Mouse (Mus musculus) midbrain, embryonic 14.5 days (tissue): ENCODE data around the gene Nrtn. TPM values are rescaled to one million over a fixed set of nuclear protein-coding genes. Genes with fewer than 3 reads are reported as not detected.

ENCODE experiments used
- polyA plus RNA-seq: library from polyadenylated mRNA; unstranded; fragments of >200 nt; fragmentation: Nextera tagmentation; extraction: Ambion mirVana; gene quantifications from 2 replicates; pipeline ENCODE4 v1.2.1, GENCODE M21; 2014

Nrtn gene
- polyA plus RNA-seq, 1 experiment from 2014 or later: 4.4 TPM

Other genes starting within 250 kb of the Nrtn start
- gene Znrf4, start 245.1 kb downstream of the Nrtn start, polyA plus RNA-seq: not detected in 2 replicates
- gene Gm20219, start 203.1 kb downstream of the Nrtn start, polyA plus RNA-seq: 0.95 and 1.2 TPM in 2 replicates
- gene Safb2, start 172.9 kb downstream of the Nrtn start, polyA plus RNA-seq: 43.0 and 51.4 TPM in 2 replicates
- gene Safb, start 172.7 kb downstream of the Nrtn start, polyA plus RNA-seq: 79.2 and 89.6 TPM in 2 replicates
- 192 and 195 TPM in 2 replicates for gene 2410015M20Rik, start 147.8 kb downstream of the Nrtn start, polyA plus RNA-seq
- gene Rpl36, start 144.1 kb downstream of the Nrtn start, polyA plus RNA-seq: 1,168 and 1,300 TPM in 2 replicates
- gene Lonp1, start 130.6 kb downstream of the Nrtn start, polyA plus RNA-seq: 44.5 and 46.1 TPM in 2 replicates
- 1.6 TPM in 2 replicates for gene Catsperd, start 129.4 kb downstream of the Nrtn start, polyA plus RNA-seq
- 104 and 105 TPM in 2 replicates for gene Ranbp3, start 84.2 kb downstream of the Nrtn start, polyA plus RNA-seq
- gene Ndufa11, start 39.8 kb downstream of the Nrtn start, polyA plus RNA-seq: 478 and 643 TPM in 2 replicates
- gene Vmac, start 39.5 kb downstream of the Nrtn start, polyA plus RNA-seq: 17.6 and 18.5 TPM in 2 replicates
- 72.8 and 73.7 TPM in 2 replicates for gene Dus3l, start 7.2 kb upstream of the Nrtn start, polyA plus RNA-seq
- gene Prr22, start 12.7 kb upstream of the Nrtn start, polyA plus RNA-seq: 0.63 and 0.78 TPM in 2 replicates
- gene Rfx2, start 73.5 kb upstream of the Nrtn start, polyA plus RNA-seq: 2.2 and 4.1 TPM in 2 replicates
- gene Acsbg2, start 116.9 kb upstream of the Nrtn start, polyA plus RNA-seq: not detected in 2 replicates
- gene 1700061G19Rik, start 117.9 kb upstream of the Nrtn start, polyA plus RNA-seq: 0.18 and 0.36 TPM in 2 replicates
- gene Mllt1, start 177.9 kb upstream of the Nrtn start, polyA plus RNA-seq: 64.3 and 66.3 TPM in 2 replicates
- not detected in 2 replicates for gene Acer1, start 224.6 kb upstream of the Nrtn start, polyA plus RNA-seq
- 172 and 201 TPM in 2 replicates for gene Clpp, start 232.8 kb upstream of the Nrtn start, polyA plus RNA-seq
- gene Alkbh7, start 239.8 kb upstream of the Nrtn start, polyA plus RNA-seq: 45.7 and 55.8 TPM in 2 replicates
- not detected in 2 replicates for gene Pspn, start 242.5 kb upstream of the Nrtn start, polyA plus RNA-seq